Mouse (Mus musculus) adrenal gland, postnatal 25 days (tissue): ENCODE results near the gene Tmem189. TPM values are rescaled to one million over a fixed set of nuclear protein-coding genes. Genes with fewer than 3 reads are reported as not detected.

Experiments used
- microRNA-seq, 2 experiments: library from miRNA; unstranded; fragments of <30 nt; microRNA quantifications; one replicate each; pipeline ENCODE4 v1.2.0; 2021
- total RNA-seq: library from RNA; stranded (reverse); gene quantifications from 2 replicates; pipeline ENCODE4 v1.2.3, GENCODE M21; 2021

The Tmem189 gene
- total RNA-seq, 1 experiment from 2014 or later: 40.5 TPM

Small RNA genes within 50 kb of the gene (microRNA-seq; reads per million reads assigned to microRNA genes)
- gene Gm22355: 0 reads per million in 2 experiments

Other genes with a start within 250 kb of the Tmem189 start
- 68.4 and 71.6 TPM in 2 replicates for gene Rnf114, start 197.2 kb downstream of the Tmem189 start, total RNA-seq
- 35.1 and 36.5 TPM in 2 replicates for gene Spata2, start 196.9 kb downstream of the Tmem189 start, total RNA-seq
- 12.8 and 13.0 TPM in 2 replicates for gene Snai1, start 151.6 kb downstream of the Tmem189 start, total RNA-seq
- gene Ube2v1, start 57.7 kb downstream of the Tmem189 start, total RNA-seq: 187 and 190 TPM in 2 replicates
- gene Gm20431, start 28.3 kb downstream of the Tmem189 start, total RNA-seq: 12.1 and 15.7 TPM in 2 replicates
- 483 and 585 TPM in 2 replicates for gene Cebpb, start 907 bp downstream of the Tmem189 start, total RNA-seq
- 37.0 and 53.1 TPM in 2 replicates for gene Ptpn1, start 242.2 kb upstream of the Tmem189 start, total RNA-seq